In the genomic region with DNA sequence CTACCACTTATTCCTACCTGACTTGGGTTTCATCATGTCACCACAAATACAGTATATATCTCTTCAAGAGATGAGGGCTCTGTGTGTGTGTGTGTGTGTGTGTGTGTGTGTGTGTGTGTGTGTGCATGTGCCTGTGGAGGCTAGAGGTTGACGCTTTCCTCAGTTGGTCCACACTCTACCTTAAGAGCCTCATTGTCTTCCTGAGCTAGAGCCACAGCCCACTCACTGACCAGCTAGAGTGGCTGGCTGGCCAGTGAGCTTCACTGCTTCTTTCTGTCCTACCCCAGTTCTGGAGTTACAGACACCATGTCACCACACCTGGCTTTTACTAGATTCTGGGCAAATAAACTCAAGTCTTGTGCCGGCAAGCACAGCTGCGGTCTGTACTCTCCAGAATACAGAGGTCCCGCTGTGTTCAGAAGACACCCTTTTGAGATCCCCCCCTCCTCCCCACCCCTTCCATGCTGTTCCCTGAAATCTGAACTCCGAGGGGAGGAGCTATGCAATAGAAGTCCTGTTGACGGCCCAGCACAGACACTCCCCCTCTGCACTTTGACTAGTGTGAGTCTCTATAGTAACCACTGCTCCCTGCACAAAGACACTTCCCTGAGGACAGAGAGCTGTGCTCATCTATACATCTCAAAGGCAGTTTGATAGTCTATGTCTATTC, we compare ENCODE assay signal across 8 mouse cellular contexts. TPM values are rescaled to one million over a fixed set of nuclear protein-coding genes. Genes with fewer than 3 reads are reported as not detected.
DNase-seq lines count a peak whose midpoint lies in the region; ATAC-seq lines count a peak whose summit lies in the region.

No protein-coding gene starts in this region.

- H3K4me2 ChIP-seq in heart, embryonic 15.5 days, result peak overlapping the region; percentile 62

- 4% methylated on average over 6 of the region's 6 CpGs for WGBS in heart, embryonic 15.5 days
- 4% methylated on average over 6 of the region's 6 CpGs for WGBS in midbrain, embryonic 10.5 days

- H3K36me3 ChIP-seq in heart, embryonic 15.5 days, result no peaks in the 10 kb centered on the region
- H3K36me3 ChIP-seq in midbrain, embryonic 10.5 days, result no peaks in the 10 kb centered on the region

- H3K9me3 ChIP-seq in heart, embryonic 15.5 days (replicated peaks), result no peaks in the 10 kb centered on the region
- 0 out of 2 replicates have a peak, but pooled peaks cover 5% of the 10 kb centered on the region for H3K9me3 ChIP-seq in midbrain, embryonic 10.5 days (replicated peaks)

- no peaks in the 10 kb centered on the region for H3K27me3 ChIP-seq in heart, embryonic 15.5 days
- peaks cover 6% of the 10 kb centered on the region; the same call in 1 of the 2 replicates for H3K27me3 ChIP-seq in midbrain, embryonic 10.5 days (ENCODE audit: low read depth, poor library complexity, severe bottlenecking)

- H3K4me3 ChIP-seq in heart, embryonic 15.5 days, result peak overlapping the region; percentile 30
- H3K4me3 ChIP-seq in midbrain, embryonic 10.5 days, result peak overlapping the region; percentile 40

- ATAC-seq in heart, embryonic 15.5 days (replicated peaks; ENCODE audit: insufficient number of reproducible peaks, insufficient read depth, low FRiP score, low read depth), result peak; percentile 93

- peaks cover 11% of the 10 kb centered on the region; the same call in 1 of the 2 replicates for H3K4me1 ChIP-seq in heart, embryonic 15.5 days (replicated peaks)
- peaks cover 31% of the 10 kb centered on the region for H3K4me1 ChIP-seq in midbrain, embryonic 10.5 days

- H3K9ac ChIP-seq in heart, embryonic 15.5 days, result no peak overlapping the region

- H3K27ac ChIP-seq in heart, embryonic 15.5 days, result no peak overlapping the region
- H3K27ac ChIP-seq in midbrain, embryonic 10.5 days (replicated peaks), result peak overlapping the region; percentile 65

- DNase-seq in MN1 (ENCODE audit: low spot score), result peak; percentile 16
- peak; percentile 89 for DNase-seq in embryo, embryonic 10 days (ENCODE audit: low spot score)
- peak; percentile 61 for DNase-seq in kidney, postnatal 10 days
- DNase-seq in midbrain, embryonic 10.5 days (ENCODE audit: low spot score), result peak; percentile 69
- DNase-seq in right cerebral cortex, adult 2 months (ENCODE audit: low spot score in 2 of 2), result no peak
- no peak for DNase-seq in spleen, postnatal 10 days (ENCODE audit: low spot score in 2 of 2)
- DNase-seq in testis, postnatal 10 days (ENCODE audit: low spot score), result no peak

RNA-seq across cellular contexts. Expression of gene Fam98b, which starts 39.0 kb away (rescaled TPM):
- 7.3 and 7.6 TPM in 2 replicates for polyA plus RNA-seq in heart, embryonic 15.5 days (2015; fragmentation: Nextera tagmentation; extraction: Ambion mirVana)
- 19.7 and 20.1 TPM in 2 replicates for polyA plus RNA-seq in midbrain, embryonic 10.5 days (2016; fragmentation: Nextera tagmentation; extraction: Ambion mirVana)

Comparison
In these comparisons a context has a peak if more than half of its experiments do, and no peak if none do; other contexts are left out.
1. DNase-seq: peak in MN1 (single experiment), embryo, embryonic 10 days (single experiment), kidney, postnatal 10 days (single experiment) and midbrain, embryonic 10.5 days (single experiment); none in right cerebral cortex, adult 2 months (0 of 2), spleen, postnatal 10 days (0 of 2) and testis, postnatal 10 days (single experiment).